Mouse (Mus musculus) ovary, postnatal 36 days (tissue): ENCODE measurements around the gene Rsbn1.

Source experiments
- DNase-seq: peaks from one replicate; pipeline ENCODE4 v3.0.0; 2022; ENCODE audit warnings: low spot score, mixed read lengths

Gene Rsbn1

GRCm38 (mm10) chr3:103914010-103914669 is at the start of gene Rsbn1:
Gene Rsbn1 (plus strand): TSS chr3:103914120.
- DNase-seq: peak; percentile 94

GRCm38 (mm10) chr3:103864200-103864599 is 49.7 kb upstream of the Rsbn1 start:
- DNase-seq: no peak

- DNase-seq: no peak
These were observed 46.4 kb upstream of the Rsbn1 start for GRCm38 (mm10) chr3:103867424-103867971.

GRCm38 (mm10) chr3:103868008-103868407 is 45.9 kb upstream of the Rsbn1 start:
- DNase-seq: no peak

- DNase-seq: no peak
These were observed 41.2 kb upstream of the Rsbn1 start for GRCm38 (mm10) chr3:103872663-103873098.

- DNase-seq: no peak
These were observed 39.6 kb upstream of the Rsbn1 start for GRCm38 (mm10) chr3:103874329-103874728.

- DNase-seq: no peak
These were observed 28.0 kb upstream of the Rsbn1 start for GRCm38 (mm10) chr3:103885946-103886345.

- DNase-seq: no peak
These were observed 26.3 kb upstream of the Rsbn1 start for GRCm38 (mm10) chr3:103887581-103887980.

- no peak for DNase-seq
These were observed 20.5 kb upstream of the Rsbn1 start for GRCm38 (mm10) chr3:103893374-103893773.

GRCm38 (mm10) chr3:103904705-103905104 is 9.2 kb upstream of the Rsbn1 start:
- DNase-seq: no peak

GRCm38 (mm10) chr3:103907335-103908030 is 6.4 kb upstream of the Rsbn1 start:
- no peak for DNase-seq

- no peak for DNase-seq
These were observed 5.1 kb upstream of the Rsbn1 start for GRCm38 (mm10) chr3:103908781-103909180.

GRCm38 (mm10) chr3:103913451-103913961 is 414 bp upstream of the Rsbn1 start:
- DNase-seq: peak; percentile 15

GRCm38 (mm10) chr3:103914732-103915508 is 1.0 kb downstream of the Rsbn1 start:
- no peak for DNase-seq

- no peak for DNase-seq
These were observed 1.6 kb downstream of the Rsbn1 start for GRCm38 (mm10) chr3:103915509-103915896.

- no peak for DNase-seq
These were observed 2.4 kb downstream of the Rsbn1 start for GRCm38 (mm10) chr3:103916205-103916838.

- no peak for DNase-seq
These were observed 2.9 kb downstream of the Rsbn1 start for GRCm38 (mm10) chr3:103916839-103917237.

GRCm38 (mm10) chr3:103920094-103920493 is 6.2 kb downstream of the Rsbn1 start:
- no peak for DNase-seq

- no peak for DNase-seq
These were observed 11.4 kb downstream of the Rsbn1 start for GRCm38 (mm10) chr3:103925302-103925701.

- DNase-seq: peak; percentile 26
These were observed 13.6 kb downstream of the Rsbn1 start for GRCm38 (mm10) chr3:103927511-103927910.

- no peak for DNase-seq
These were observed 31.1 kb downstream of the Rsbn1 start for GRCm38 (mm10) chr3:103944794-103945562.
